Comparison of ENCODE assay signal across 26 mouse cellular contexts in genomic region chr19:37308941-37309340, GRCm38 (mm10). TPM values are rescaled to one million over a fixed set of nuclear protein-coding genes. Genes with fewer than 3 reads are reported as not detected.
A peak's percentile ranks its signal among the peaks of the same experiment; 100 is the strongest.
DNase-seq lines count a peak whose midpoint lies in the region; ATAC-seq lines count a peak whose summit lies in the region.
"Had no signal": no experiment of that assay in that cellular context is flagged by ENCODE, and none has a peak within 500 bp of the region (broad histone marks: within the 10 kb centered on the region; RNA-seq: fewer than 3 reads in every experiment).

No protein-coding gene starts in this region.

- 0 out of 2 replicates have a peak, but pooled peaks have one; percentile 33 for ATAC-seq in kidney, embryonic 15.5 days (replicated peaks; ENCODE audit: low FRiP score)
- no peak for ATAC-seq in intestine, embryonic 16.5 days
- ATAC-seq: forebrain, embryonic 13.5 days had no signal

- no peak overlapping the region for H3K4me3 ChIP-seq in kidney, embryonic 15.5 days (replicated peaks)
- H3K4me3 ChIP-seq in intestine, embryonic 16.5 days (ENCODE audit: low read length): no peak overlapping the region
- H3K4me3 ChIP-seq: forebrain, embryonic 13.5 days; heart, embryonic 13.5 days; limb, embryonic 10.5 days; limb, embryonic 15.5 days had no signal

- H3K4me1 ChIP-seq in kidney, embryonic 15.5 days: peaks cover 8% of the 10 kb centered on the region; the same call in 1 of the 2 replicates
- H3K4me1 ChIP-seq in intestine, embryonic 16.5 days (ENCODE audit: control insufficient read depth, insufficient read depth, low read length): no peaks in the 10 kb centered on the region
- H3K4me1 ChIP-seq: forebrain, embryonic 13.5 days; heart, embryonic 13.5 days; limb, embryonic 10.5 days; limb, embryonic 15.5 days had no signal

- 51% methylated on average over 7 of the region's 7 CpGs for WGBS in kidney, embryonic 15.5 days
- 76% methylated on average over 7 of the region's 7 CpGs for WGBS in intestine, embryonic 16.5 days

- no peak overlapping the region for H3K9ac ChIP-seq in kidney, embryonic 15.5 days
- no peak overlapping the region for H3K9ac ChIP-seq in intestine, embryonic 16.5 days (ENCODE audit: low read depth, low read length)
- H3K9ac ChIP-seq: forebrain, embryonic 13.5 days; heart, embryonic 13.5 days; hindbrain, embryonic 14.5 days; limb, embryonic 15.5 days; liver, embryonic 14.5 days; lung, embryonic 14.5 days had no signal

- no peak overlapping the region for H3K27ac ChIP-seq in kidney, embryonic 15.5 days
- H3K27ac ChIP-seq in intestine, embryonic 16.5 days (ENCODE audit: low read length): no peak overlapping the region
- H3K27ac ChIP-seq: forebrain, embryonic 13.5 days; heart, embryonic 13.5 days; hindbrain, embryonic 14.5 days; limb, embryonic 10.5 days; limb, embryonic 15.5 days; liver, embryonic 14.5 days; stomach, postnatal 0 days had no signal

- no peak for DNase-seq in kidney, adult 11 months
- DNase-seq in retina, postnatal 7 days (ENCODE audit: low read depth, low spot score): peak; percentile 6
- DNase-seq in retina, postnatal 1 day: no peak
- DNase-seq in cerebellum, adult 9-10 months: peak; percentile 43
- peak; percentile 44 to 51 for DNase-seq in cerebellum, postnatal 36 days
- DNase-seq in testis, postnatal 10 days (ENCODE audit: low spot score): no peak
- DNase-seq: adrenal gland, adult 2 months; adrenal gland, postnatal 36 days; B cell, adult 2 months; gastrocnemius, postnatal 14 days; heart, postnatal 10 days; kidney, adult 18-20 months; kidney, postnatal 25 days; lung, embryonic 14.5 days; lung, postnatal 14 days; midbrain, embryonic 14.5 days; right cerebral cortex, adult 18-20 months had no signal

- H3K9me3 ChIP-seq in kidney, embryonic 15.5 days (replicated peaks): no peaks in the 10 kb centered on the region
- H3K9me3 ChIP-seq in intestine, embryonic 16.5 days (ENCODE audit: control insufficient read depth, low read length): no peaks in the 10 kb centered on the region
- H3K9me3 ChIP-seq: forebrain, embryonic 13.5 days; heart, embryonic 13.5 days; limb, embryonic 10.5 days; limb, embryonic 15.5 days had no signal

- no peaks in the 10 kb centered on the region for H3K27me3 ChIP-seq in kidney, embryonic 15.5 days
- no peaks in the 10 kb centered on the region for H3K27me3 ChIP-seq in intestine, embryonic 16.5 days (replicated peaks; ENCODE audit: control insufficient read depth, insufficient read depth, low read length)
- H3K27me3 ChIP-seq: forebrain, embryonic 13.5 days; heart, embryonic 13.5 days; limb, embryonic 15.5 days had no signal

- H3K4me2 ChIP-seq in kidney, embryonic 15.5 days: no peak overlapping the region
- no peak overlapping the region for H3K4me2 ChIP-seq in intestine, embryonic 16.5 days (ENCODE audit: low read depth, low read length)
- H3K4me2 ChIP-seq: forebrain, embryonic 13.5 days; heart, embryonic 13.5 days; hindbrain, embryonic 14.5 days; limb, embryonic 15.5 days; lung, embryonic 14.5 days had no signal

- H3K36me3 ChIP-seq in kidney, embryonic 15.5 days: peaks cover 25% of the 10 kb centered on the region
- no peaks in the 10 kb centered on the region for H3K36me3 ChIP-seq in intestine, embryonic 16.5 days (ENCODE audit: control insufficient read depth, insufficient read depth, low read length)

RNA-seq across cellular contexts. Expression of gene Ide, which starts 28.7 kb away (rescaled TPM):
- polyA plus RNA-seq in kidney, embryonic 15.5 days (2015; fragmentation: Nextera tagmentation; extraction: Ambion mirVana): 53.3 and 56.6 TPM in 2 replicates
- 49.1 and 50.8 TPM in 2 replicates for polyA plus RNA-seq in intestine, embryonic 16.5 days (2015; fragmentation: Nextera tagmentation; extraction: Ambion mirVana)

Comparison
In these comparisons a context has a peak if more than half of its experiments do, and no peak if none do; other contexts are left out.
1. DNase-seq: peak in retina, postnatal 7 days (single experiment), cerebellum, adult 9-10 months (single experiment) and cerebellum, postnatal 36 days (2 of 2); none in kidney, adult 11 months (single experiment), retina, postnatal 1 day (single experiment) and testis, postnatal 10 days (single experiment).